Mouse (Mus musculus): ENCODE data around the gene Dlg2.

- TF ChIP-seq CTCF (IDR thresholded peaks at IDR 0.05; ENCODE audit: low read depth, low read length) (no peak), POLR2A (IDR thresholded peaks at IDR 0.05; ENCODE audit: borderline replicate concordance, low read depth, low read length) (no peak)
Observed at GRCm38 (mm10) chr7:92370521-92370920, 1894.0 kb downstream of the Dlg2 start.

Data from bone marrow macrophage, adult 2 months (primary cell).